Mouse (Mus musculus): ENCODE data around the gene Gm17660. TPM values are rescaled to one million over a fixed set of nuclear protein-coding genes. Genes with fewer than 3 reads are reported as not detected.

Gene Gm17660
- polyA plus RNA-seq, 1 experiment: not detected

GRCm38 (mm10) chr5:104060429-104060828, 17.0 kb downstream of the Gm17660 start:
- no peak for TF ChIP-seq GATA1 (IDR thresholded peaks at IDR 0.05; ENCODE audit: low read length)

GRCm38 (mm10) chr5:104059628-104060027, 17.8 kb downstream of the Gm17660 start:
- TF ChIP-seq GATA1 (IDR thresholded peaks at IDR 0.05; ENCODE audit: low read length): no peak

- TF ChIP-seq GATA1 (IDR thresholded peaks at IDR 0.05; ENCODE audit: low read length): no peak
Measured at GRCm38 (mm10) chr5:104058021-104058420, 19.4 kb downstream of the Gm17660 start.

GRCm38 (mm10) chr5:104056295-104056694, 21.1 kb downstream of the Gm17660 start:
- no peak for TF ChIP-seq GATA1 (IDR thresholded peaks at IDR 0.05; ENCODE audit: low read length)

- TF ChIP-seq GATA1 (IDR thresholded peaks at IDR 0.05; ENCODE audit: low read length): no peak
Measured at GRCm38 (mm10) chr5:104055816-104056215, 21.6 kb downstream of the Gm17660 start.

- no peak for TF ChIP-seq GATA1 (IDR thresholded peaks at IDR 0.05; ENCODE audit: low read length)
Measured at GRCm38 (mm10) chr5:104054938-104055337, 22.5 kb downstream of the Gm17660 start.

- TF ChIP-seq GATA1 (IDR thresholded peaks at IDR 0.05; ENCODE audit: low read length): no peak
Measured at GRCm38 (mm10) chr5:104052956-104053355, 24.5 kb downstream of the Gm17660 start.

- no peak for TF ChIP-seq GATA1 (IDR thresholded peaks at IDR 0.05; ENCODE audit: low read length)
Measured at GRCm38 (mm10) chr5:104048139-104048538, 29.3 kb downstream of the Gm17660 start.

- no peak for TF ChIP-seq GATA1 (IDR thresholded peaks at IDR 0.05; ENCODE audit: low read length)
Measured at GRCm38 (mm10) chr5:104047200-104048105, 30.0 kb downstream of the Gm17660 start.

GRCm38 (mm10) chr5:104046256-104047199, 30.9 kb downstream of the Gm17660 start, which contains the start of gene Nudt9:
TSS of gene Nudt9 (plus strand) at chr5:104046306.
- TF ChIP-seq GATA1 (IDR thresholded peaks at IDR 0.05; ENCODE audit: low read length): no peak

- TF ChIP-seq GATA1 (IDR thresholded peaks at IDR 0.05; ENCODE audit: low read length): no peak
Measured at GRCm38 (mm10) chr5:104043704-104044103, 33.7 kb downstream of the Gm17660 start.

GRCm38 (mm10) chr5:104042906-104043305, 34.5 kb downstream of the Gm17660 start:
- no peak for TF ChIP-seq GATA1 (IDR thresholded peaks at IDR 0.05; ENCODE audit: low read length)

- no peak for TF ChIP-seq GATA1 (IDR thresholded peaks at IDR 0.05; ENCODE audit: low read length)
Measured at GRCm38 (mm10) chr5:104039154-104039932, 38.1 kb downstream of the Gm17660 start.

GRCm38 (mm10) chr5:104036686-104037085, 40.7 kb downstream of the Gm17660 start:
- no peak for TF ChIP-seq GATA1 (IDR thresholded peaks at IDR 0.05; ENCODE audit: low read length)

GRCm38 (mm10) chr5:104035824-104036223, 41.6 kb downstream of the Gm17660 start:
- TF ChIP-seq GATA1 (IDR thresholded peaks at IDR 0.05; ENCODE audit: low read length): no peak
